Mouse (Mus musculus): ENCODE measurements around the gene Xrra1.
"Not testable (repeated sequence)": the region's sequence is repeated elsewhere in the genome, so short reads cannot be mapped to it uniquely, and the experiment has no call there.

Xrra1 gene

GRCm38 (mm10) chr7:99957226-99957965 is 98.5 kb downstream of the Xrra1 start:
- no peak for DNase-seq

DNA sequence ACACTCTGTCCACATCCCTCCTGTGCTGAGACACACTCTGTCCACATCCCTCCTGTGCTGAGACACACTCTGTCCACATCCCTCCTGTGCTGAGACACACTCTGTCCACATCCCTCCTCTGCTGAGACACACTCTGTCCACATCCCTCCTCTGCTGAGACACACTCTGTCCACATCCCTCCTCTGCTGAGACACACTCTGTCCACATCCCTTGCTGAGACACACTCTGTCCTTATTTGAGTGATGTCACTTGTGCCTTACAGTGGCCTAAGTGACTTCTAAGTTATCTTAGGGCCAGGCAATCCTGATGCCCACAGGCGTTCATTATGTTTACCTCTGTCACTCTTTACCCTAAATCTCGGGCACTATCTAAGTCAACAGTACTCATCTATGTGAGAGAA is 101.7 kb downstream of the Xrra1 start:
- DNase-seq: not testable (repeated sequence)

DNA sequence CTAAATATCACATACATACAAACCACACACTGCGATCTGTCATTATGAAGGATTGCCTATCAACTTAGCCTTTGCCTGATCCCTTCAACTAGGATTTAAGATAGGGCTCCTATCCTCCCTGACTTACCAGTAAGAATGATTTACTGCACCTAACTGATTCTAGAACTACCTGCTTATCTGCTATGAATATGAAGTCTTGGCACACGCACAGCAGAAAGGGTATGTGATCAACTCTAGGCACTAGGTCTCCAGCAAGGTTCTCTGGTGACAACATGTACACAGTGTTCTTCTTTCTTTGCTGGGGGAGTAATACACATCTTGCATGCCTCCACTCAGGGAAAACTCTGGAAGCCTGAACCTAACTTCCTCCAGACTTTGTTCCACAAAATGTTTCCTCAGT is 102.6 kb downstream of the Xrra1 start:
- no peak for DNase-seq

DNA sequence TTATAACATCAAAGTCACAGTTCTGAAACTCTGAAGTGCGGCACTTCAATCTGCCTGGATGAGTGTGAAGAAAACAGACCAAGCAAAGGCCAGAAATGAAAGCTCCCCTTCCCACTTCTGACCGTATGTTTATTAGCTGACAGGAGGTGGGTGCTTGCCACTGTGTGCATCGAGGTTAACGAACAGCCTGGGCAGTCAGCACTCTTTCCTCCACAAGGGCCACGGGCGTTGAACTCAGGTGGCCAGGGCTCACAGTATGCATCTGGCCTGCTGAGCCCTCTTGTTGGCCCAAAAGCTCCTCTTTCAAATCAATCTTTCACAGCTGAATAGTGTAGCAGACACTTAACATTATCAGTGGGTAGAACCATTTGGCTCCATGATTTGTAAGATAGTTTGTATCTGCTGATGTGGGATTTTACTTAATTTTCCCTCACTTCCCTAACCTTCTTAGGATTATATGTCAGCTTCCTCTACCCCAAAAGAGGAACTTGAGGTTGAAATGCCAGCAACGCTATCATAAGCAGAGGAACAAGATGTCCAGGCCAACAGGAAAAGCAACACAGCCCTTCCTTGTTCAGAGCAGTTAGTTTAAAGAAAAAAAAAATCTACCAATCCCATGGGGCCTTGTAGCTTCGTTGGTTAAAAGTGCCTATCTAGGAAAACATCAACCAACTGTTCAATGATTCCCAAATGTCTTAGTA is 103.8 kb downstream of the Xrra1 start:
- peak in 1 of 2 experiments; percentile 27 for DNase-seq

DNA sequence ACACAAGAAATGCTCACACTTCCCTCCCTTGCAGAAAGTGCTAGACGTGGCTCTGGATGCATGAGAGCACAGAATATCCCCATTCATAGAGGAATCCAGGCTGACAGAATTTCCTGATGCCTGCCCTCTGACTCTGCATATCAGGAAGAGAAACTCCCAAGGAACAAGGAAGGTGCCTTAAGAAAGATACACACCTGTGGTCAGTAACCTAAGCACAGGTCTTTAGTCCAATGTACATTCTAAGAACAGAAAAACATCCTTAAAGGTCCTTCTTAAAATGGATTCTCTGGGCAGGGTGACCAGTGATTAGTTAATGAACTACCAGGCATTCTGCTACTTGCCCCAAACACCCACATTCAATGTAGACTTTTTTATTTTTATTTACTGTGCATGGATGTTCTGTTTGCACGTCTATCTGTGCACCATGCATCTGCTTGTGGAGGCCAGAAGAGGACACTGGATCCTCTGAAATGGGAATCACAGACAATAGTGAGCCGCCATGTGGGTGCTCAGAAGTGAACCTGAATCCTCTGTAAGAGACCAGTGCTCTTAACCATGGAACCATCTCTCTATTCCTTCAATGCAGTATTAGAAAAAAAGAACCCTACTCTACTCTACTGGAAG is 104.4 kb downstream of the Xrra1 start:
- no peak for DNase-seq

GRCm38 (mm10) chr7:99965020-99965841 is 106.3 kb downstream of the Xrra1 start:
- DNase-seq: no peak

GRCm38 (mm10) chr7:99966011-99966721 is 107.2 kb downstream of the Xrra1 start:
- peak in 1 of 2 experiments; percentile 23 for DNase-seq

Data from B cell, adult 2 months (primary cell).